Mouse (Mus musculus) liver, embryonic 16.5 days (tissue): Measurements from ENCODE around the gene Adamts7. TPM values are rescaled to one million over a fixed set of nuclear protein-coding genes. Genes with fewer than 3 reads are reported as not detected.

ENCODE experiments used
- ATAC-seq: fragments of 200-750 bp; cut with Nextera tagmentation; 2 replicates; pipeline ENCODE4 v1.8.0; 2017; ENCODE audit warnings: low read depth, mild to moderate bottlenecking, moderate number of reproducible peaks, moderate library complexity
- H3K27ac ChIP-seq: fragments of 300-500 bp; sonication (generic); 2 replicates; pipeline ENCODE4 v1.5.1; 2014; ENCODE audit warnings: mild to moderate bottlenecking, low read length
- H3K27me3 ChIP-seq: fragments of 300-500 bp; sonication (generic); 2 replicates; pipeline ENCODE4 v1.6.1; 2014; ENCODE audit warnings: low read depth, low read length, mixed read lengths; ENCODE audit not compliant: control insufficient read depth, insufficient read depth
- H3K36me3 ChIP-seq: fragments of 300-500 bp; sonication (generic); 2 replicates; pipeline ENCODE4 v1.6.1; 2014; ENCODE audit warnings: mild to moderate bottlenecking; ENCODE audit not compliant: control insufficient read depth, insufficient read depth
- H3K4me1 ChIP-seq: fragments of 300-500 bp; sonication (generic); 2 replicates; pipeline ENCODE4 v1.6.1; 2014; ENCODE audit warnings: low read depth, low read length, mixed read lengths; ENCODE audit not compliant: control insufficient read depth
- H3K4me2 ChIP-seq: fragments of 300-500 bp; sonication (generic); 2 replicates; pipeline ENCODE4 v1.6.1; 2014; ENCODE audit warnings: low read depth, low read length, mixed read lengths
- H3K4me3 ChIP-seq: fragments of 300-500 bp; sonication (generic); 2 replicates; pipeline ENCODE4 v1.5.1; 2014; ENCODE audit warnings: low read depth, mild to moderate bottlenecking, low read length
- H3K9ac ChIP-seq: fragments of 300-500 bp; sonication (generic); 2 replicates; pipeline ENCODE4 v1.6.1; 2014; ENCODE audit warnings: low read depth, low read length
- H3K9me3 ChIP-seq: fragments of 300-500 bp; sonication (generic); replicated peaks from 2 replicates; pipeline ENCODE4 v1.6.1; 2016; ENCODE audit warnings: low read length; ENCODE audit not compliant: control insufficient read depth
- WGBS: fragments of 180-500 bp; shearing (Covaris S2); extraction: QIAGEN DNeasy Blood & Tissue Kit; methylation state at CpG from one replicate; pipeline ENCODE4 v1.1.7; 2014; ENCODE audit not compliant: insufficient replicate concordance; 5-methylcytosine and 5-hydroxymethylcytosine counted together
- polyA plus RNA-seq: library from polyadenylated mRNA; unstranded; fragments of >200 nt; fragmentation: Nextera tagmentation; extraction: Ambion mirVana; gene quantifications from 2 replicates; pipeline ENCODE4 v1.2.1, GENCODE M21; 2015

Adamts7 gene
- polyA plus RNA-seq, 1 experiment from 2014 or later: 0.90 TPM

DNA sequence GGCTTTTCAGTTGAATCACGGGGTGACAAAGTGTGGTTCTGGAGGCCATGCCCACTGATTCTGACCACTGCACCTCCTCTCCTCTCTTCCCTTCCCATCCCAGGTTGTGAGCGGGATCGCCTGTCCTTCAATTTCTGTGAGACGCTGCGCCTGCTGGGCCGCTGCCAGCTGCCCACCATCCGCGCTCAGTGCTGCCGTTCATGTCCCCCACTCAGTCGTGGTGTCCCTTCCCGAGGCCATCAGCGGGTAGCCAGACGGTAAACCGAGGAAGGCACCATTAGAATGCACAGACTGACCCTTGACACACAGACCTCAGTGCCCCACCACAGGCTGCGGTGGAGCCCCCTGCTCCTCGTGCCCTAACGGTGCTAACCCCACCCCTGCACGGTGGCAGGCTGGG lies 36.7 kb downstream of the Adamts7 start:
- Histone ChIP-seq H3K9me3 (no peaks in the 10 kb centered on the region), H3K27ac (no peak overlapping the region), H3K36me3 (peaks cover 15% of the 10 kb centered on the region), H3K9ac (no peak overlapping the region), H3K27me3 (no peaks in the 10 kb centered on the region), H3K4me1 (no peaks in the 10 kb centered on the region; the same call in 1 of the 2 replicates), H3K4me2 (no peak overlapping the region), H3K4me3 (no peak overlapping the region)
- 88% methylated on average over 18 of the region's 18 CpGs for WGBS
- ATAC-seq: no peak

DNA sequence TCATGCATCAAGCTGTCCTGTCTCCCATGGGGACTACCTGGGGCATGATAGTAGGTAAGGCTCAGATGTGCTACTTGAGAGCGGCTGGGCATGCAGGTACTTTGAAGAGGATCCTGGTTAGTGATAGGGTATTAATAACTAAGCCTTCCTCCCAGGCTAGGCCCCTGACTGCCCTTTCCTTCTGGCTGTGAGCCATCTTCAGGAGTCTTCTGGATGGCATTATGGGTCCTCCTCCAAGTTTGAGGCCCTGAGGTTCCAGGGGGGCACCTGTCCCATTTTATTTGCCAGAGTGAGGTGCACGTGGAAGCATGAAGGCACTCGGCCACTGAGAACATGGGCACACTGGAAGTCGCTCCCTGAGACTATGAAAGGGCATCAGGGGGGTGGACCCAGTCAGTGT lies 37.6 kb downstream of the Adamts7 start:
- ATAC-seq: no peak
- Histone ChIP-seq H3K4me3 (no peak overlapping the region), H3K4me2 (no peak overlapping the region), H3K27ac (no peak overlapping the region), H3K27me3 (no peaks in the 10 kb centered on the region), H3K4me1 (no peaks in the 10 kb centered on the region; the same call in 1 of the 2 replicates), H3K9ac (no peak overlapping the region), H3K36me3 (peaks cover 23% of the 10 kb centered on the region), H3K9me3 (no peaks in the 10 kb centered on the region)
- 82% methylated on average over 4 of the region's 4 CpGs for WGBS

DNA sequence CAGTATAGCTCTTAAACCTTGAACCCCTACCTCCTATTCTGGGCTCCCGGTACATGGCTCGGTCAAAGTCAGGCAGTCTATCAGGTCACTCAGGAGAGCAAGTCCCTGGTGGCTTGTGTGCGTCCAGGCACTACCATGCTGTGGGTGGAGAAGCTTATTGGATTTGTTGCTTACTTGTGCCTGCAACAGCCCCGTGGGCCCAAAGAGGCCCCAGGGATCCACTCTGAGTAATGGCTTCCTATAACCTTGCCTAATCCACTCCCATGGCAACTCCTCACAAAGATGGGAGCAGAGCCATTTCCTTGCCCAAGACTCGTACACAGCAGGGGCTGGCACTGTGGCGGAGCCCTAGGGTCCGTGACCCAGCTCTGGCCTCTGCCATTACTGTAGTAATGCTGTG lies 38.2 kb downstream of the Adamts7 start:
- H3K9ac ChIP-seq: no peak overlapping the region
- H3K36me3 ChIP-seq: peaks cover 28% of the 10 kb centered on the region
- H3K4me2 ChIP-seq: no peak overlapping the region
- no peaks in the 10 kb centered on the region; the same call in 1 of the 2 replicates for H3K4me1 ChIP-seq
- no peak overlapping the region for H3K4me3 ChIP-seq
- 87% methylated on average over 7 of the region's 7 CpGs for WGBS
- no peak overlapping the region for H3K27ac ChIP-seq
- H3K27me3 ChIP-seq: no peaks in the 10 kb centered on the region
- ATAC-seq: no peak
- H3K9me3 ChIP-seq: no peaks in the 10 kb centered on the region

DNA sequence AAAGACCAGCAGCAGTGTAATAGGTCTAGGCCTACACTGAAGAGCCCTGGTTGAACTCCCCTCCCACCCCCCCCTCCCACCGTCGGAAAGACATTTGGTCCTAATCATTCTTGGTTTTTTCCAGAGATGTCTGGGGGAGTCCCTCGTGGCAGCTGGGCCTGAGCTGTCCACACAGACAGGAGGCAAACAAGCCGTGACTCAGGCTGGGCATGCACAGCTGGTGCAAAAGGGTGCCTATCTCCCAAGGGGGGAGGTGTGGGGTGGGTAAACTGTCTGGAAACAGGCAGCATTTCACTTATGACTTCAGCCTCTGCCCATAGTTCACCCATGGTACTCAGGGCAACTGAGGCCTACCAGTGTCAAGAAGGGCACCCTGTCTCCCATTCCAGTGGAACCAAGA lies 38.7 kb downstream of the Adamts7 start:
- Histone ChIP-seq H3K4me2 (no peak overlapping the region), H3K9ac (no peak overlapping the region), H3K27me3 (no peaks in the 10 kb centered on the region), H3K4me3 (no peak overlapping the region), H3K4me1 (no peaks in the 10 kb centered on the region; the same call in 1 of the 2 replicates), H3K36me3 (peaks cover 33% of the 10 kb centered on the region), H3K27ac (no peak overlapping the region), H3K9me3 (no peaks in the 10 kb centered on the region)
- 67% methylated on average over 4 of the region's 4 CpGs for WGBS
- ATAC-seq: no peak

DNA sequence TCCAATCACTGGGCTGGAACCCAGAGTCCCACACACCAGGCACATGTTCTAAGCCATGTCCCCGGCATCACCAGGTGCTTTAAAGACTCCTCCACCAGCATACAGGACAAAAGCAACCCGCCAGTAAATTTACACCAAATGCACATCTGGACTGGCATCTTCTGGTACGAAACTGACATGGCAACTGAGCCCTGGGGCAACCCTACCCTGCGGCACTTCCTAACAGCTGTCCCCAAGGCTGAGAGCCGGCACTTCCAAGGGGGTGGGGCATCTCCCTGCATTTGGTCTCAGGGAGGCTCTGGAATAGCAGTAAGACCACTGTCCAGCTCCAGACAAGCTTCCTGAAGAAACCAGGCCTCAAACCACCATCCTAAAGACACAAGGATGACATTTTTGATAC lies 40.4 kb downstream of the Adamts7 start:
- H3K4me2 ChIP-seq: no peak overlapping the region
- H3K4me1 ChIP-seq: no peaks in the 10 kb centered on the region; the same call in 1 of the 2 replicates
- no peak overlapping the region for H3K9ac ChIP-seq
- peaks cover 44% of the 10 kb centered on the region for H3K36me3 ChIP-seq
- H3K4me3 ChIP-seq: no peak overlapping the region
- no peaks in the 10 kb centered on the region for H3K9me3 ChIP-seq
- H3K27ac ChIP-seq: no peak overlapping the region
- WGBS: 80% methylated on average over 5 of the region's 5 CpGs
- H3K27me3 ChIP-seq: no peaks in the 10 kb centered on the region
- ATAC-seq: no peak

DNA sequence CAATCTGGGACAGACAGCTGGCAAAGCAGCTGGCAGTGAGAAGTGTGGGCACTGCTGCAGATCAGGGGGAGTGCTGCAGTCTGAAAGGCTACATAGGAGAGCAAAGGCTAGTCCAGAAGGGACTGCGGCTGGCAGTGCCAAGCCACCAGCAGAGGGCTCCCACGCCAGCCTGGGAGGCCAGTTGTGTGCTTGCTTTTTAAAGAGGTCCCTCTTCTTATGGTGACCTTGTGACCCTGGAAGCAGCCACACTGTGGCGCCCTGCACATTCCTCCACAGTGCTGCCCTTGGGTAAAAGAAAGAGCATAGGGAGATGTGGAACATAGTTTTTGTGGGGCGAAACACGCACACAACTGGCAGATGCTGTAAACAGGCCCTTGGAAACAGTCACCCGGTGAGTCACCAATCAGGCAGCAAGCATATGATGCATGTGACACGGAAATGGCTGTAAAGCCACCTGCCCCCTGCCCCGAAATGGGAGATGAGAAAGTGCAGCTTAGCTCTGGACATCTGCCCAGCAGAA lies 41.6 kb downstream of the Adamts7 start:
- Histone ChIP-seq H3K4me3 (no peak overlapping the region), H3K36me3 (peaks cover 50% of the 10 kb centered on the region), H3K9ac (no peak overlapping the region), H3K4me1 (no peaks in the 10 kb centered on the region), H3K27ac (no peak overlapping the region), H3K9me3 (no peaks in the 10 kb centered on the region), H3K27me3 (no peaks in the 10 kb centered on the region), H3K4me2 (no peak overlapping the region)
- ATAC-seq: no peak
- WGBS: 79% methylated on average over 8 of the region's 8 CpGs

DNA sequence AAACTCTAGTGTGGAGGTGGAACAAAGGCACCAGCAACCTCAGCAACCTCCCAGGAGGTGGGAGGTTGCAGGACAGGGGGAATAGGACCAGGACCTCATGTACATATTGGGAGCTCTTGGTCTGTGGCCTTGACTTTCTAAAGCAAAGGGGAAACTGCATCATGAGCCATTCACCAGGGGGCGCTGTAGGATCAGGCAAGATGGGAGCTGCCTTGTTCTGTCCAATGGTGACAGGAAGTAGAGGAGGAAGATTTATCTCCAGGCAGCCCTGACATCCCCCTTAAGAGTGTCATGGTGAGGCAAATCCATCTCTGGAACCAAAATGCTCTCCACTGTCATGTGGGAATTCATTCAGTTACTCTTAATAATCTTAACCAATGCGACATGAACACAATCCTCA lies 43.6 kb downstream of the Adamts7 start:
- ATAC-seq: peak; percentile 55
- H3K36me3 ChIP-seq: peaks cover 55% of the 10 kb centered on the region
- H3K4me3 ChIP-seq: no peak overlapping the region
- no peaks in the 10 kb centered on the region for H3K9me3 ChIP-seq
- H3K4me1 ChIP-seq: no peaks in the 10 kb centered on the region
- H3K27me3 ChIP-seq: no peaks in the 10 kb centered on the region
- no peak overlapping the region for H3K27ac ChIP-seq
- H3K4me2 ChIP-seq: no peak overlapping the region
- 44% methylated on average over 2 of the region's 2 CpGs for WGBS
- H3K9ac ChIP-seq: no peak overlapping the region

DNA sequence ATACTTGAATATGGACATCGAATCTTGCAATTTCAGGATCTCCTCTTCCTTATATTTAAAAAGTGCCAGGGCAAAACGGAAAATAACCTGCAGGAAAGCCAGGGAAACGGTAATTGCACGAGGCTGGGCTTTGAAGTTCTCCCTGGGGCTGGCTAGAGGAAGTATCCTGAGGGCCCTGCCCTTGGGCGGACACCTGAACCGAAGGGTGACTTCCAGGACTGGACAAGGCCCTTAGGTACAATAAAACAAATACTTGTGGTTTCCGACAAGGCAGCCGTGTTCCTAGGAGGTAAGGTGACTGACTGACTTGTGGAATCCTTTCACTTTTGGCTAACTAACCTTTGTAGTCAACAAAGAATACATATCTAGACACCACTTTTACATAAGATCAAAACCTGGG lies 44.9 kb downstream of the Adamts7 start:
- Histone ChIP-seq H3K4me1 (no peaks in the 10 kb centered on the region), H3K4me3 (no peak overlapping the region), H3K36me3 (peaks cover 59% of the 10 kb centered on the region), H3K27me3 (no peaks in the 10 kb centered on the region), H3K9ac (no peak overlapping the region), H3K27ac (no peak overlapping the region), H3K4me2 (no peak overlapping the region), H3K9me3 (no peaks in the 10 kb centered on the region)
- WGBS: 79% methylated on average over 8 of the region's 8 CpGs
- no peak for ATAC-seq

DNA sequence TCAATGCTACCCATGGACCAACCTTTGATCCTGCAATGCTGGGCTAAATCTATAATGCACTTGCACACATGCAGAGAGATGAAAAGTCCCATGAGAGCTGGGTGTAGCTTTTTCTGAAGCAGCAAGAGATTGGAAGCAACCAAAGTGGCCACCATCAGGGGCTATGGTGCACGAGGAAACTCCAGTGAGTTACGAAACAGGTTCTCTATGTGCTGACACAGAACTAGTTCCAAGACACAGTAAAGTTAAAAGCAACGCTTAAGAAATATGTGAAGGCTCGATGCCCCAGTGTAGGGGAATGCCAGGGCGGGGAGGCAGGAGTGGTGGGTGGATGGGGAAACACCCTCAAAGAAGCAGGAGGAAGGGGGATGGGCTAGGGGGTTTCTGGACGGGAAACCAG lies 45.8 kb downstream of the Adamts7 start:
- Histone ChIP-seq H3K36me3 (peaks cover 62% of the 10 kb centered on the region), H3K4me1 (no peaks in the 10 kb centered on the region), H3K27ac (no peak overlapping the region), H3K9ac (no peak overlapping the region), H3K4me2 (no peak overlapping the region), H3K27me3 (no peaks in the 10 kb centered on the region), H3K4me3 (no peak overlapping the region), H3K9me3 (no peaks in the 10 kb centered on the region)
- no peak for ATAC-seq
- WGBS: 72% methylated on average over 6 of the region's 6 CpGs
